Mouse (Mus musculus) heart, embryonic 14.5 days (tissue): Measurements from ENCODE around the gene Slc6a13. TPM values are rescaled to one million over a fixed set of nuclear protein-coding genes. Genes with fewer than 3 reads are reported as not detected.

ENCODE experiments used
- ATAC-seq: fragments of 200-750 bp; cut with Nextera tagmentation; 2 replicates; pipeline ENCODE4 v1.8.0; 2017; ENCODE audit warnings: low read depth, moderate TSS enrichment; ENCODE audit not compliant: insufficient number of reproducible peaks, insufficient read depth, low FRiP score
- H3K27ac ChIP-seq, 2 experiments: fragments of 200-500 bp in 1 of 2; fragments of 300-500 bp in 1 of 2; sonication (generic) in 1 of 2; replicated peaks in 1 of 2; 2 replicates each; pipeline ENCODE4 v1.5.1; 2012 to 2014; ENCODE audit warnings: low read depth in 2 of 2, low read length in 2 of 2, control low read depth in 1 of 2, mild to moderate bottlenecking in 1 of 2, mixed read lengths in 1 of 2; ENCODE audit not compliant: control insufficient read depth in 1 of 2, insufficient read depth in 1 of 2
- H3K27me3 ChIP-seq: fragments of 300-500 bp; sonication (generic); 2 replicates; pipeline ENCODE4 v1.6.1; 2014; ENCODE audit warnings: mild to moderate bottlenecking, low read length, control low read depth; ENCODE audit not compliant: control insufficient read depth, insufficient read depth
- H3K36me3 ChIP-seq: fragments of 300-500 bp; sonication (generic); 2 replicates; pipeline ENCODE4 v1.6.1; 2014; ENCODE audit warnings: mild to moderate bottlenecking, control low read depth, low read length, mixed read lengths; ENCODE audit not compliant: control insufficient read depth, insufficient read depth
- H3K4me1 ChIP-seq, 2 experiments: fragments of 200-500 bp in 1 of 2; fragments of 300-500 bp in 1 of 2; sonication (generic) in 1 of 2; 2 replicates each; pipeline ENCODE4 v1.6.1; 2012 to 2014; ENCODE audit warnings: low read length in 2 of 2, control low read depth in 1 of 2, mixed read lengths in 1 of 2; ENCODE audit not compliant: control insufficient read depth in 2 of 2, insufficient read depth in 2 of 2
- H3K4me2 ChIP-seq: fragments of 300-500 bp; sonication (generic); 2 replicates; pipeline ENCODE4 v1.6.1; 2014; ENCODE audit warnings: mild to moderate bottlenecking, low read length
- H3K4me3 ChIP-seq, 2 experiments: fragments of 200-500 bp in 1 of 2; fragments of 300-500 bp in 1 of 2; sonication (generic) in 1 of 2; 2 replicates each; pipeline ENCODE4 v1.5.1; 2012 to 2014; ENCODE audit warnings: low read length in 2 of 2, mild to moderate bottlenecking in 2 of 2, control low read depth in 1 of 2, low read depth in 1 of 2, moderate library complexity in 1 of 2; ENCODE audit not compliant: control insufficient read depth in 1 of 2, insufficient read depth in 1 of 2
- H3K9ac ChIP-seq: fragments of 300-500 bp; sonication (generic); 2 replicates; pipeline ENCODE4 v1.6.1; 2014; ENCODE audit warnings: mild to moderate bottlenecking, low read length
- H3K9me3 ChIP-seq: fragments of 300-500 bp; sonication (generic); 2 replicates; pipeline ENCODE4 v1.6.1; 2016; ENCODE audit warnings: low read length, control low read depth; ENCODE audit not compliant: control insufficient read depth
- WGBS: fragments of 180-500 bp; shearing (Covaris S2); extraction: QIAGEN DNeasy Blood & Tissue Kit; methylation state at CpG from one replicate; pipeline ENCODE4 v1.1.7; 2014; 5-methylcytosine and 5-hydroxymethylcytosine counted together
- polyA plus RNA-seq: library from polyadenylated mRNA; unstranded; fragments of >200 nt; fragmentation: Nextera tagmentation; extraction: Ambion mirVana; gene quantifications from 2 replicates; pipeline ENCODE4 v1.2.1, GENCODE M21; 2014

The Slc6a13 gene
- polyA plus RNA-seq, 1 experiment from 2014 or later = 9.3 TPM

DNA sequence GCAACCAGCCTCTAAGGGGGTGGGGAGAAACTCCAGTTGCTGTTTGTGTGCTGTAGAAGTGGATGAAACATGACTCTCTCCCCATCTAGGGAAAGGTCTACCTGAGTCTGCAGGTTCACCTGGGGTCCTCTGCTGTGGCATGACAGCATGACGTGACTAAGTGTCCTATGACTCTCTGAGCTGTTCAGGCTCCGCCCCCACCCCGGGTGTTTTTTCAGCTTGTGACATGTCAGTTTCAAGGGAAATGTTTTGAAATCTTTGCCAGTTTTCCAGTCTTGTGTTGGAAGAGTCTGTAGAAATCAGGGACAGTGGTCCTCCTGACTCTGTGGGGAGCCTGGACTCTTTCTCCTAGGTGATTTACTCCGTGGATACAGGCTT lies 38.5 kb downstream of the Slc6a13 start:
- no peak overlapping the region for H3K27ac ChIP-seq
- WGBS = 45% methylated on average over 4 of the region's 4 CpGs
- ATAC-seq = no peak

GRCm38 (mm10) chr6:121341650-121342049 lies 41.6 kb downstream of the Slc6a13 start:
- Histone ChIP-seq H3K27me3 (peaks cover 16% of the 10 kb centered on the region; the same call in 1 of the 2 replicates), H3K4me2 (no peak overlapping the region), H3K9ac (no peak overlapping the region), H3K27ac (no peak overlapping the region), H3K9me3 (no peaks in the 10 kb centered on the region), H3K4me1 (peaks cover 2% of the 10 kb centered on the region in 2 experiments), H3K36me3 (no peaks in the 10 kb centered on the region), H3K4me3 (no peak overlapping the region)
- WGBS = 66% methylated on average over 6 of the region's 6 CpGs
- ATAC-seq = no peak

More for the DNA sequence above, 38.5 kb downstream of the Slc6a13 start:
- Histone ChIP-seq H3K9ac (no peak overlapping the region), H3K9me3 (no peaks in the 10 kb centered on the region), H3K27me3 (peaks cover 16% of the 10 kb centered on the region; the same call in 1 of the 2 replicates), H3K4me3 (no peak overlapping the region), H3K4me1 (peaks cover 5 to 6% of the 10 kb centered on the region in 2 experiments), H3K4me2 (no peak overlapping the region), H3K36me3 (no peaks in the 10 kb centered on the region)

DNA sequence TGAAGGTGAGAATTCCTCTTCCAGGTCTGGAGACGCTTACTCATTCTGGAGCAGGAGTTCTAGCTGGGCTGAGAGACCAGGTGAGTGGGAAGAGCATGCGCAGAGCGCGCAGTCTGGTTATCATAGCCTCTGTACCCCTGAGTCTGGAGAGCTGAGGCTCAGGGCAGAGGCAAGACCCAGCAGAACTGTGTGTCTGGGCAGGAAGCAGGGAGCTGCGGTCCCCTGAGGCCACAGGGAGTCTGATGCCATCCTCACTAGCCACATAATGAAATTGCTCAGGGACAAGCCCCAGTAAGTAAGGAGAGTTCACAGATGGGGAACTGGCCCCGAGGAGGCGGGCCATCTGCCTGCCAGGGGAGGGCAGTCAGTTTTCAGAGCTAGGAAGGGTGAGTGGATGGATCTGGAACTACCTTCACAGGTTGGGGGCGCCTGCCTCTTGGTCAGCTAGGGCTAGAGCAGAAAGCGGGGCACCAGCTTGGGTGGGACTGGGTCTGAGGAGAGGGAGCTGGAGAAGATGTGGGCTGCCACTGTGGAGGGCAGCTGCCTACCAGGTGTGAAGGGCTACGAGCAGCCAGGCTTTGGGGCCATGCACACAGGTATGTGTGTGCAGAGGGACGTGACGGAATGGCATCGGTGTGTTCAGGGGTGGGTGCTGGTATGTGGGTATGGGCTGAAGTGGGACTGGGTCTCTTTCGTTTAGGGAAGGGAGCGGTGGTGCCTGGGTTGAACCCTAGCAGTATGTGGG lies 43.2 kb downstream of the Slc6a13 start, which contains the start of gene Slc6a12:
TSS of gene Slc6a12 (plus strand) at position 51 of the 745 bp plus-strand sequence.
- Histone ChIP-seq H3K4me2 (no peak within 1 kb of the TSS), H3K27ac (no peak within 1 kb of the TSS), H3K9me3 (no peaks in the 10 kb centered on the region), H3K4me1 (no peaks in the 10 kb centered on the region), H3K9ac (no peak within 1 kb of the TSS), H3K36me3 (no peaks in the 10 kb centered on the region), H3K4me3 (no peak within 1 kb of the TSS), H3K27me3 (peaks cover 16% of the 10 kb centered on the region; the same call in 1 of the 2 replicates)
- no peak for ATAC-seq
- 65% methylated on average over 15 of the region's 15 CpGs for WGBS

- WGBS = 46% methylated on average over 6 of the region's 6 CpGs
- Histone ChIP-seq H3K9ac (no peak overlapping the region), H3K4me1 (no peaks in the 10 kb centered on the region), H3K4me2 (no peak overlapping the region), H3K4me3 (no peak overlapping the region), H3K36me3 (no peaks in the 10 kb centered on the region), H3K9me3 (no peaks in the 10 kb centered on the region), H3K27ac (no peak overlapping the region), H3K27me3 (peaks cover 16% of the 10 kb centered on the region; the same call in 1 of the 2 replicates)
- ATAC-seq = no peak
These were observed 43.7 kb downstream of the Slc6a13 start for GRCm38 (mm10) chr6:121343771-121344123.

- no peaks in the 10 kb centered on the region for H3K9me3 ChIP-seq
- no peak for ATAC-seq
- no peak overlapping the region for H3K27ac ChIP-seq
- no peaks in the 10 kb centered on the region for H3K36me3 ChIP-seq
- H3K4me2 ChIP-seq = no peak overlapping the region
- H3K27me3 ChIP-seq = peaks cover 16% of the 10 kb centered on the region; the same call in 1 of the 2 replicates
- no peaks in the 10 kb centered on the region for H3K4me1 ChIP-seq
- H3K4me3 ChIP-seq = no peak overlapping the region
- no peak overlapping the region for H3K9ac ChIP-seq
- 60% methylated on average over 5 of the region's 5 CpGs for WGBS
These were observed 44.3 kb downstream of the Slc6a13 start for GRCm38 (mm10) chr6:121344329-121344728.

- no peak overlapping the region for H3K4me2 ChIP-seq
- no peaks in the 10 kb centered on the region for H3K9me3 ChIP-seq
- ATAC-seq = no peak
- WGBS = 69% methylated on average over 8 of the region's 8 CpGs
- H3K27ac ChIP-seq = no peak overlapping the region
- H3K27me3 ChIP-seq = peaks cover 6% of the 10 kb centered on the region; the same call in 1 of the 2 replicates
- no peaks in the 10 kb centered on the region for H3K4me1 ChIP-seq
- no peak overlapping the region for H3K4me3 ChIP-seq
- H3K36me3 ChIP-seq = no peaks in the 10 kb centered on the region
- no peak overlapping the region for H3K9ac ChIP-seq
These were observed 46.4 kb downstream of the Slc6a13 start for GRCm38 (mm10) chr6:121346428-121346827.

- H3K9me3 ChIP-seq = no peaks in the 10 kb centered on the region
- no peak for ATAC-seq
- WGBS = 49% methylated on average over 2 of the region's 2 CpGs
These were observed 52.2 kb downstream of the Slc6a13 start for GRCm38 (mm10) chr6:121352276-121352675.

More at GRCm38 (mm10) chr6:121352276-121352675, 52.2 kb downstream of the Slc6a13 start:
- Histone ChIP-seq H3K4me3 (no peak overlapping the region), H3K36me3 (no peaks in the 10 kb centered on the region), H3K9ac (no peak overlapping the region), H3K27ac (no peak overlapping the region), H3K27me3 (0 out of 2 replicates have a peak, but pooled peaks cover 7% of the 10 kb centered on the region), H3K4me2 (no peak overlapping the region), H3K4me1 (no peaks in the 10 kb centered on the region)
